ENCODE assay signal across 24 mouse cellular contexts in genomic region chr9:13514435-13514834, GRCm38 (mm10).
"Had no signal": no experiment of that assay in that cellular context is flagged by ENCODE, and none has a peak within 500 bp of the region (broad histone marks: within the 10 kb centered on the region; RNA-seq: fewer than 3 reads in every experiment).

No protein-coding gene starts in this region.

- H3K36me3 ChIP-seq: heart, embryonic 13.5 days; heart, embryonic 15.5 days; hindbrain, embryonic 10.5 days; hindbrain, embryonic 12.5 days; limb, embryonic 13.5 days; limb, embryonic 15.5 days; liver, embryonic 12.5 days had no signal

- ATAC-seq: hindbrain, embryonic 16.5 days; intestine, embryonic 16.5 days; liver, embryonic 12.5 days had no signal

- H3K4me2 ChIP-seq: heart, embryonic 11.5 days; heart, embryonic 13.5 days; heart, embryonic 15.5 days; hindbrain, embryonic 12.5 days; hindbrain, embryonic 14.5 days; limb, embryonic 13.5 days; limb, embryonic 15.5 days; liver, embryonic 12.5 days had no signal

- DNase-seq: gastrocnemius, adult 2 months; gastrocnemius, postnatal 10 days; gastrocnemius, postnatal 25 days; heart, adult 2 months; heart, postnatal 14 days; heart, postnatal 4 days; kidney, adult 18-20 months; kidney, adult 8-10 months; kidney, postnatal 10 days; kidney, postnatal 25 days; kidney, postnatal 4 days had no signal

- H3K27me3 ChIP-seq: heart, embryonic 13.5 days; heart, embryonic 15.5 days; hindbrain, embryonic 12.5 days; limb, embryonic 13.5 days; limb, embryonic 15.5 days; liver, embryonic 12.5 days had no signal

- H3K9me3 ChIP-seq: heart, embryonic 13.5 days; heart, embryonic 15.5 days; hindbrain, embryonic 10.5 days; hindbrain, embryonic 12.5 days; limb, embryonic 13.5 days; limb, embryonic 15.5 days; liver, embryonic 12.5 days had no signal

- H3K4me3 ChIP-seq: gastrocnemius, adult 2 months; heart, adult 2 months; heart, embryonic 13.5 days; heart, embryonic 15.5 days; hindbrain, embryonic 10.5 days; hindbrain, embryonic 12.5 days; layer of hippocampus, adult 2 months; left cerebral cortex, adult 2 months; limb, embryonic 13.5 days; limb, embryonic 15.5 days; liver, embryonic 12.5 days had no signal

- H3K27ac ChIP-seq: gastrocnemius, adult 2 months; heart, adult 2 months; heart, embryonic 13.5 days; heart, embryonic 15.5 days; hindbrain, embryonic 10.5 days; hindbrain, embryonic 12.5 days; hindbrain, embryonic 14.5 days; layer of hippocampus, adult 2 months; left cerebral cortex, adult 2 months; limb, embryonic 13.5 days; limb, embryonic 15.5 days; liver, embryonic 12.5 days had no signal

- H3K9ac ChIP-seq: heart, embryonic 13.5 days; heart, embryonic 15.5 days; hindbrain, embryonic 12.5 days; hindbrain, embryonic 14.5 days; limb, embryonic 13.5 days; limb, embryonic 15.5 days; liver, embryonic 12.5 days had no signal
